Mouse (Mus musculus) cortical plate, adult 2 months (tissue): ENCODE measurements at regions not wholly inside any gene's neighbourhood (a gene's known extent, or its start where the extent isn't known, plus 50 kb on each side); places are given as distances from the start of the nearest gene placed in this dataset.
A peak's percentile ranks its signal among the peaks of the same experiment; 100 is the strongest.

Experiments used
- CTCF ChIP-seq: fragments of 200-500 bp; IDR thresholded peaks from 2 replicates; pipeline ENCODE4 v1.5.1; 2011; ENCODE audit warnings: mild to moderate bottlenecking, control low read depth, low read length; ENCODE audit not compliant: insufficient read depth; ENCODE audit errors: extremely low read depth
- POLR2A ChIP-seq: fragments of 200-500 bp; IDR thresholded peaks from 2 replicates; pipeline ENCODE4 v1.6.1; 2011; ENCODE audit warnings: mild to moderate bottlenecking, low read length, control low read depth; ENCODE audit not compliant: insufficient read depth; ENCODE audit errors: extremely low read depth

DNA sequence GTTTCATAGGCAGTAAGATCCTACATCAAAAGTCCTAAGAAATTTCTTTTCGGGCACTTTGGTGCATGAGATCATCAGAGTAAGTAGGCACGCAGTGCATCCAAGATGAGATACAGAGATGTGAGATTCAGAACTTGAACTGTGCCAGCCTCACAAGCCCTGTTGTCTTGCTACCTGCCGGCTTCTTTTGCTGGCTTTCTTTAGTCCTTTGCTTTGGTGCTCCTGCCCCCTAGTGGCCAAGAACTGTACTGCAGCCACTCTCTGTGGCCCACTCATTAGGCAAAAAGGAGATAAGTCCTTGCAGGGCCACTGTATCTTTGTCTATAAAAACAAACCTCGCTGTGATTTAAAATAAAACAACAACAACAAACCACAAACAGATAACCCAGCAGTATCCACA, 77.5 kb downstream of the Pttg1 start:
- TF ChIP-seq POLR2A (no peak), CTCF (peak; percentile 94)
